ENCODE assay signal across 10 mouse cellular contexts in genomic region chr8:117097564-117098191, GRCm38 (mm10). TPM values are rescaled to one million over a fixed set of nuclear protein-coding genes. Genes with fewer than 3 reads are reported as not detected.
DNase-seq lines count a peak whose midpoint lies in the region; ATAC-seq lines count a peak whose summit lies in the region.
"Had no signal": no experiment of that assay in that cellular context is flagged by ENCODE, and none has a peak within 500 bp of the region (broad histone marks: within the 10 kb centered on the region; RNA-seq: fewer than 3 reads in every experiment).

No protein-coding gene starts in this region.

- intact Hi-C loops in heart, postnatal 36 days (cut with DNase I) = no loop called here

- H3K4me3 ChIP-seq in heart, embryonic 12.5 days = no peak overlapping the region
- no peak overlapping the region for H3K4me3 ChIP-seq in limb, embryonic 13.5 days
- H3K4me3 ChIP-seq: liver, embryonic 13.5 days had no signal

- H3K9ac ChIP-seq in heart, embryonic 12.5 days = no peak overlapping the region
- no peak overlapping the region for H3K9ac ChIP-seq in limb, embryonic 13.5 days
- H3K9ac ChIP-seq: liver, embryonic 13.5 days had no signal

- H3K9me3 ChIP-seq in heart, embryonic 12.5 days (replicated peaks) = peaks cover 8% of the 10 kb centered on the region
- H3K9me3 ChIP-seq in limb, embryonic 13.5 days = peaks cover 8% of the 10 kb centered on the region
- H3K9me3 ChIP-seq: liver, embryonic 13.5 days had no signal

- H3K36me3 ChIP-seq in heart, embryonic 12.5 days = no peaks in the 10 kb centered on the region
- H3K36me3 ChIP-seq in limb, embryonic 13.5 days = no peaks in the 10 kb centered on the region

- H3K27me3 ChIP-seq in heart, embryonic 12.5 days (replicated peaks) = no peaks in the 10 kb centered on the region
- H3K27me3 ChIP-seq in limb, embryonic 13.5 days = no peaks in the 10 kb centered on the region
- H3K27me3 ChIP-seq: liver, embryonic 13.5 days had no signal

- 0 out of 2 replicates have a peak, but pooled peaks cover 8% of the 10 kb centered on the region for H3K4me1 ChIP-seq in heart, embryonic 12.5 days (replicated peaks)
- peaks cover 18% of the 10 kb centered on the region for H3K4me1 ChIP-seq in limb, embryonic 13.5 days

- DNase-seq in heart, postnatal 36 days = no peak
- DNase-seq in right cerebral cortex, postnatal 4 days = peak; percentile 25
- no peak for DNase-seq in right cerebral cortex, adult 2 months (ENCODE audit: low spot score in 2 of 2)
- no peak for DNase-seq in ovary, postnatal 36 days (ENCODE audit: low spot score)
- no peak for DNase-seq in liver
- DNase-seq: liver, embryonic 13.5 days; thymus, adult 2 months had no signal

- H3K4me2 ChIP-seq in heart, embryonic 12.5 days = no peak overlapping the region
- H3K4me2 ChIP-seq in limb, embryonic 13.5 days (replicated peaks) = peak overlapping the region; percentile 43

- ATAC-seq in heart, embryonic 12.5 days (ENCODE audit: insufficient number of reproducible peaks, low FRiP score) = peak; percentile 29; the same call in 1 of the 2 replicates
- ATAC-seq in limb, embryonic 13.5 days (ENCODE audit: low FRiP score, low read depth) = peak; percentile 55; the same call in 1 of the 2 replicates
- ATAC-seq in CD4-positive, CD25-positive, alpha-beta regulatory T cell, adult 4 months = no peak

- H3K27ac ChIP-seq in heart, embryonic 12.5 days (ENCODE audit: poor library complexity, severe bottlenecking) = no peak overlapping the region
- peak overlapping the region; percentile 33; the same call in 1 of the 2 replicates for H3K27ac ChIP-seq in limb, embryonic 13.5 days
- H3K27ac ChIP-seq: liver, embryonic 13.5 days had no signal

- 61% methylated on average over 11 of the region's 11 CpGs for WGBS in heart, embryonic 12.5 days
- 38% methylated on average over 11 of the region's 11 CpGs for WGBS in limb, embryonic 13.5 days

RNA-seq across cellular contexts. Expression of gene Bco1, which starts 2.0 kb away (rescaled TPM):
- polyA plus RNA-seq in heart, embryonic 12.5 days (2016; fragmentation: Nextera tagmentation; extraction: Ambion mirVana) = 0.08 and 0.34 TPM in 2 replicates
- not detected for total RNA-seq in heart, postnatal 36 days (2021)
- polyA plus RNA-seq in limb, embryonic 13.5 days (2015; fragmentation: Nextera tagmentation; extraction: Ambion mirVana) = 0.60 and 0.70 TPM in 2 replicates
- polyA plus RNA-seq in CD4-positive, CD25-positive, alpha-beta regulatory T cell, adult 4 months (2017; shearing (Covaris generic)) = not detected

RNA-seq across cellular contexts. Expression of gene Pkd1l2, which starts 15.4 kb away (rescaled TPM):
- 0.11 TPM in 1 of 2 replicates, not detected in the other for polyA plus RNA-seq in heart, embryonic 12.5 days (2016; fragmentation: Nextera tagmentation; extraction: Ambion mirVana)
- under 1 TPM in 1 of 2 experiments, not detected in 1; 0.08 TPM for total RNA-seq in heart, postnatal 36 days (2021)
- 0.06 TPM in 1 of 2 replicates, not detected in the other for polyA plus RNA-seq in limb, embryonic 13.5 days (2015; fragmentation: Nextera tagmentation; extraction: Ambion mirVana)
- not detected for polyA plus RNA-seq in CD4-positive, CD25-positive, alpha-beta regulatory T cell, adult 4 months (2017; shearing (Covaris generic))
